Mouse (Mus musculus) forebrain, embryonic 16.5 days (tissue): ENCODE results near the gene Lsm4. TPM values are rescaled to one million over a fixed set of nuclear protein-coding genes. Genes with fewer than 3 reads are reported as not detected.

Experiments used
- ATAC-seq: fragments of 200-750 bp; cut with Nextera tagmentation; 2 replicates; pipeline ENCODE4 v1.8.0; 2017; ENCODE audit warnings: mild to moderate bottlenecking, moderate library complexity
- H3K27ac ChIP-seq: fragments of 300-500 bp; sonication (generic); 2 replicates; pipeline ENCODE4 v1.5.1; 2014; ENCODE audit warnings: low read length, control low read depth
- H3K27me3 ChIP-seq: fragments of 300-500 bp; sonication (generic); replicated peaks from 2 replicates; pipeline ENCODE4 v1.6.1; 2014; ENCODE audit warnings: low read length; ENCODE audit not compliant: control insufficient read depth, insufficient read depth
- H3K36me3 ChIP-seq: fragments of 300-500 bp; sonication (generic); 2 replicates; pipeline ENCODE4 v1.6.1; 2014; ENCODE audit not compliant: control insufficient read depth, insufficient read depth
- H3K4me1 ChIP-seq: fragments of 300-500 bp; sonication (generic); replicated peaks from 2 replicates; pipeline ENCODE4 v1.6.1; 2014; ENCODE audit warnings: low read length; ENCODE audit not compliant: control insufficient read depth, insufficient read depth
- H3K4me2 ChIP-seq: fragments of 300-500 bp; sonication (generic); 2 replicates; pipeline ENCODE4 v1.6.1; 2014; ENCODE audit warnings: mild to moderate bottlenecking, low read length, control low read depth
- H3K4me3 ChIP-seq: fragments of 300-500 bp; sonication (generic); replicated peaks from 2 replicates; pipeline ENCODE4 v1.5.1; 2014; ENCODE audit warnings: mild to moderate bottlenecking, low read length, control low read depth
- H3K9ac ChIP-seq: fragments of 300-500 bp; sonication (generic); replicated peaks from 2 replicates; pipeline ENCODE4 v1.6.1; 2014; ENCODE audit warnings: low read depth, low read length, control low read depth
- H3K9me3 ChIP-seq: fragments of 300-500 bp; sonication (generic); 2 replicates; pipeline ENCODE4 v1.6.1; 2016; ENCODE audit warnings: low read length; ENCODE audit not compliant: control insufficient read depth
- WGBS: fragments of 180-500 bp; shearing (Covaris S2); extraction: QIAGEN DNeasy Blood & Tissue Kit; methylation state at CpG from one replicate; pipeline ENCODE4 v1.1.7; 2014; 5-methylcytosine and 5-hydroxymethylcytosine counted together
- polyA plus RNA-seq: library from polyadenylated mRNA; unstranded; fragments of >200 nt; fragmentation: Nextera tagmentation; extraction: Ambion mirVana; gene quantifications from 2 replicates; pipeline ENCODE4 v1.2.1, GENCODE M21; 2015

Gene Lsm4
- polyA plus RNA-seq, 1 experiment from 2014 or later = 168 TPM

GRCm38 (mm10) chr8:70681410-70681809, 8.4 kb downstream of the Lsm4 start:
- Histone ChIP-seq H3K4me2 (no peak overlapping the region), H3K27me3 (no peaks in the 10 kb centered on the region), H3K27ac (no peak overlapping the region), H3K4me3 (no peak overlapping the region), H3K36me3 (no peaks in the 10 kb centered on the region), H3K9ac (no peak overlapping the region), H3K4me1 (no peaks in the 10 kb centered on the region), H3K9me3 (no peaks in the 10 kb centered on the region)
- 69% methylated on average over 3 of the region's 3 CpGs for WGBS
- ATAC-seq = no peak

DNA sequence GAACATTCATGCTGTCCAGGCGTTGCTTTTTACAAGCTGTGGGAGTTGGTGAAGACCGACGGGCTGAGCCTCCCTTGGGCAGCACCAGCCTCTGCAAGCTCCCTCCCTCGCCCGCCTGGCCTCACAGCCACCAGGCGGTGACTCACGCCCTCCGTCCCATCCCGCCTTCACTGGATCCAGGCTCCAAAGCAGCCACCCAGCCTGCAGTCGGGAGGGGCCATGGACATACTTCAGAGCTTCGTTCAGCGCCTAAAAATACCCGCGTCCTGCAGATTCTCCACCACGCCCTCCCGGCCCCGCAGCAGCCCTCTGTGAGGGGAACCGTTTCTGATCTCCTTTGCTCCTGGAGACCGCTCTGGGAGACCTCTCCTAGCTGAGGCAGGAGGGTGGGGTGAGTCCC, 9.1 kb downstream of the Lsm4 start:
- H3K9me3 ChIP-seq = no peaks in the 10 kb centered on the region
- no peak overlapping the region for H3K27ac ChIP-seq
- ATAC-seq = no peak
- H3K4me3 ChIP-seq = no peak overlapping the region
- H3K4me1 ChIP-seq = no peaks in the 10 kb centered on the region
- H3K4me2 ChIP-seq = no peak overlapping the region
- H3K36me3 ChIP-seq = no peaks in the 10 kb centered on the region
- WGBS = 12% methylated on average over 19 of the region's 19 CpGs
- no peak overlapping the region; the same call in 1 of the 2 replicates for H3K9ac ChIP-seq
- H3K27me3 ChIP-seq = no peaks in the 10 kb centered on the region

DNA sequence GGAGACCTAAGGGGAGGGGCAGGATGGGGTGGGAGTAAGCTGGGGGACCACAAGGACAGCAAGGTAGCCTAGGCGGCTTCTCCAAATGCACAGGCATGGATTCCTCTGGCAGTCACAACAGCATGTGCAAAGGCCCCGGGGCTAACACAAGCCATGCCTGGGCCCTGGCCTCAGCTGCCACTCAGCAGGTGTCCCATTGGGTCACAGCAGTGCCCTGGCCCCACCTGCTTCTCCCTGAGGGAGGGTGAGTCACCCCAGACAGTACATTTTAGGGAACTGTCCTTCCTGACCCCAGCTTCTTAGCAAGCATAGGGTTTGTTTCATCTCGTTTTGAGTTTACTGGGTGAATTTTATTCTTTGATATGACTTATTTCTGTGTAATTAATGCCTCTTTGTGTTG, 9.6 kb downstream of the Lsm4 start:
- Histone ChIP-seq H3K4me3 (no peak overlapping the region), H3K4me2 (no peak overlapping the region), H3K36me3 (no peaks in the 10 kb centered on the region), H3K9me3 (no peaks in the 10 kb centered on the region), H3K9ac (no peak overlapping the region), H3K27ac (no peak overlapping the region), H3K27me3 (no peaks in the 10 kb centered on the region), H3K4me1 (no peaks in the 10 kb centered on the region)
- WGBS = 57% methylated on average over 3 of the region's 3 CpGs
- ATAC-seq = no peak

DNA sequence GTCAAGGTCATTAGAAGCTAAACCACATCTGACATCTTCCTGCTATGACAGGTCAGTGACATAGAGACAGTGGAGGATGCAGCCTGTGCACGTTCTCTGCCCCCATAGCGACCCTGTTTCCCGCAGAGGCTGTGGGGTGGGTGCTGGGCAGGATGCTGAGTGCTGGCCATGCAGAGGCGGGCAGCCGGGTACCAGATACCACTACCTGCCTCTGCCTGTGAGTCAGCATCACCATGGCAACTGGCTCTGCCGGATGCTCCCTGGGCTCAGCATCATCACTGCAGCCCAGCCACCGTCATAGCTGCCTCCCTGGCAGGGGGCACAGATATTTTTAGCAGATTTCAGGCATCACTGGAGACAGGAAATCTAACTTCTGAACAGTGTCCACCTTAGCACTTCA, 11.2 kb downstream of the Lsm4 start:
- 51% methylated on average over 7 of the region's 7 CpGs for whole genome bisulfite sequencing
- no peaks in the 10 kb centered on the region for H3K4me1 ChIP-seq
- no peak overlapping the region for H3K4me2 ChIP-seq
- no peaks in the 10 kb centered on the region for H3K27me3 ChIP-seq
- no peaks in the 10 kb centered on the region for H3K36me3 ChIP-seq
- H3K27ac ChIP-seq = no peak overlapping the region
- H3K4me3 ChIP-seq = no peak overlapping the region
- no peak overlapping the region for H3K9ac ChIP-seq
- ATAC-seq = peak; percentile 21; the same call in 1 of the 2 replicates
- no peaks in the 10 kb centered on the region for H3K9me3 ChIP-seq

DNA sequence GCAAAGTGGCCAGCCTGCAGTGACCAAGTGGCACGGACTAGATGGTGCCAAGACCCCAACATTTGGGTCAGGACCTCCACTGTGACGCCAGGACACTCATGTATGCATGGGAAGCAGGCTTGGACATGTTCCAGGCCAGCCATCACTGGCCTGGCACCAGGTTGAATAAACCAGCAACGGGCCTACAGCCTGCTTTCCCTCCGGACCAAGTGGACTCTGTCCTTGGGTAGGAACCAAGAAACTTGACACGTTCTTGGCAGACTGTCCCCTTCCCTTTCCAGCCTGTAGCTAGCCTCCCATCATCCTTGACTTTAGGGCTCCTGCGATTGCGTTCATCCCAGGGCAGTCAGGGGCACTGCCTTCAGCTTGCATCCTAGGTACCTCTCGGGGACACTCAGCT, 14.5 kb downstream of the Lsm4 start:
- whole genome bisulfite sequencing = 80% methylated on average over 8 of the region's 8 CpGs
- Histone ChIP-seq H3K9me3 (no peaks in the 10 kb centered on the region), H3K9ac (no peak overlapping the region), H3K27ac (no peak overlapping the region), H3K36me3 (no peaks in the 10 kb centered on the region), H3K4me3 (no peak overlapping the region), H3K4me1 (peaks cover 17% of the 10 kb centered on the region), H3K4me2 (no peak overlapping the region), H3K27me3 (no peaks in the 10 kb centered on the region)
- no peak for ATAC-seq

- Histone ChIP-seq H3K9ac (no peak overlapping the region), H3K4me2 (no peak overlapping the region), H3K36me3 (no peaks in the 10 kb centered on the region), H3K4me1 (peaks cover 17% of the 10 kb centered on the region), H3K27ac (no peak overlapping the region), H3K4me3 (no peak overlapping the region), H3K9me3 (no peaks in the 10 kb centered on the region), H3K27me3 (no peaks in the 10 kb centered on the region)
- WGBS = 97% methylated on average over 3 of the region's 3 CpGs
- no peak for ATAC-seq
Measured at GRCm38 (mm10) chr8:70688136-70688535, 15.1 kb downstream of the Lsm4 start.

- Histone ChIP-seq H3K4me2 (no peak overlapping the region), H3K27ac (no peak overlapping the region), H3K4me1 (peaks cover 17% of the 10 kb centered on the region), H3K36me3 (no peaks in the 10 kb centered on the region), H3K27me3 (no peaks in the 10 kb centered on the region), H3K4me3 (no peak overlapping the region), H3K9ac (no peak overlapping the region), H3K9me3 (no peaks in the 10 kb centered on the region)
- ATAC-seq = no peak
- WGBS = 75% methylated on average over 5 of the region's 5 CpGs
Measured at GRCm38 (mm10) chr8:70689892-70690390, 16.9 kb downstream of the Lsm4 start.

- ATAC-seq = no peak; the same call in 1 of the 2 replicates
- Histone ChIP-seq H3K4me1 (peaks cover 25% of the 10 kb centered on the region), H3K36me3 (no peaks in the 10 kb centered on the region), H3K9ac (peak overlapping the region; percentile 73), H3K4me3 (peak overlapping the region; percentile 44), H3K27ac (peak overlapping the region; percentile 57), H3K27me3 (no peaks in the 10 kb centered on the region), H3K4me2 (peak overlapping the region; percentile 71), H3K9me3 (no peaks in the 10 kb centered on the region)
- WGBS = 56% methylated on average over 4 of the region's 4 CpGs
Measured at GRCm38 (mm10) chr8:70691230-70691629, 18.2 kb downstream of the Lsm4 start.

DNA sequence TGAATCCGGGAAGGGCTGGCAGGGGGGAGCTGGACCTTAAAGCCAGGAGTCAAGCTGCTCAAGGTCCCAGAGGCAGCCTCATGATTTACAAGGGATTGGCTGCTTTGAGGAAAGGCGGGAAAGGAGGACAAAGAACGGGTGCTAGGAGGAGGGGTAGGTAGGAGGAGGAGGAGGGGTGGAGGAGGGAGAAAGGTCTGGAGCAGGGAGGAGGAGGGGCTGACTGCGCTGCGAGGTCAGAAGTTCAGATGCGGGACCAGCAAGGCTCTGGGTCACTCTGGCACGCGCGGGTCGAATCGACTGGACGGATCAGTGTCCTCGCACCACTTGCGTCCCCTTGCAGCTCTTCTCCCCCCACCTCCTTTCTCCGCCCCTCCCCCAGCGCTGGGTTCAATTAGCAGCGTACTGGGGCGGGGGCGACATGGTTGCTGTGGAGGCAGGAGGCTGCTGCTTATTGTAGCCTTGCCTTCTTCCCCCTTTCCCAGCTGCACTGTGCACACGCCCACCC, 18.7 kb downstream of the Lsm4 start:
- H3K9me3 ChIP-seq = no peaks in the 10 kb centered on the region
- peaks cover 30% of the 10 kb centered on the region for H3K4me1 ChIP-seq
- 2% methylated on average over 19 of the region's 20 CpGs for WGBS
- no peaks in the 10 kb centered on the region for H3K36me3 ChIP-seq
- H3K9ac ChIP-seq = peak overlapping the region; percentile 73
- H3K4me2 ChIP-seq = peak overlapping the region; percentile 71
- H3K27me3 ChIP-seq = no peaks in the 10 kb centered on the region
- H3K27ac ChIP-seq = peak overlapping the region; percentile 57
- H3K4me3 ChIP-seq = peak overlapping the region; percentile 44
- ATAC-seq = peak; percentile 70

- Histone ChIP-seq H3K27me3 (no peaks in the 10 kb centered on the region), H3K36me3 (no peaks in the 10 kb centered on the region), H3K9ac (no peak overlapping the region), H3K27ac (no peak overlapping the region), H3K4me3 (no peak overlapping the region), H3K9me3 (no peaks in the 10 kb centered on the region), H3K4me1 (peaks cover 44% of the 10 kb centered on the region), H3K4me2 (no peak overlapping the region)
- ATAC-seq = no peak
- WGBS = 85% methylated on average over 5 of the region's 5 CpGs
Measured at GRCm38 (mm10) chr8:70693636-70694035, 20.6 kb downstream of the Lsm4 start.
